Mouse (Mus musculus) intestine, postnatal 0 days (tissue): ENCODE results near the gene C1ql1. TPM values are rescaled to one million over a fixed set of nuclear protein-coding genes. Genes with fewer than 3 reads are reported as not detected.

Experiments used
- ATAC-seq: fragments of 200-750 bp; cut with Nextera tagmentation; 2 replicates; pipeline ENCODE4 v1.8.0; 2017; ENCODE audit warnings: mild to moderate bottlenecking, moderate TSS enrichment, moderate library complexity
- H3K27ac ChIP-seq: fragments of 300-500 bp; sonication (generic); 2 replicates; pipeline ENCODE4 v1.5.1; 2014; ENCODE audit warnings: mild to moderate bottlenecking, low read depth, low read length, moderate library complexity
- H3K27me3 ChIP-seq: fragments of 300-500 bp; sonication (generic); replicated peaks from 2 replicates; pipeline ENCODE4 v1.6.1; 2014; ENCODE audit warnings: low read length, mixed read lengths; ENCODE audit not compliant: control insufficient read depth, insufficient read depth
- H3K36me3 ChIP-seq: fragments of 300-500 bp; sonication (generic); 2 replicates; pipeline ENCODE4 v1.6.1; 2014; ENCODE audit warnings: mild to moderate bottlenecking, moderate library complexity; ENCODE audit not compliant: control insufficient read depth, insufficient read depth
- H3K4me1 ChIP-seq: fragments of 300-500 bp; sonication (generic); replicated peaks from 2 replicates; pipeline ENCODE4 v1.6.1; 2014; ENCODE audit warnings: antibody characterized with exemption, low read length, mixed read lengths; ENCODE audit not compliant: control insufficient read depth, insufficient read depth
- H3K4me2 ChIP-seq: fragments of 300-500 bp; sonication (generic); replicated peaks from 2 replicates; pipeline ENCODE4 v1.6.1; 2014; ENCODE audit warnings: low read depth, mild to moderate bottlenecking, moderate library complexity
- H3K4me3 ChIP-seq: fragments of 300-500 bp; sonication (generic); 2 replicates; pipeline ENCODE4 v1.5.1; 2014; ENCODE audit warnings: low read depth, low read length
- H3K9ac ChIP-seq: fragments of 300-500 bp; sonication (generic); 2 replicates; pipeline ENCODE4 v1.6.1; 2014; ENCODE audit warnings: mild to moderate bottlenecking, low read depth, low read length
- H3K9me3 ChIP-seq: fragments of 300-500 bp; sonication (generic); 2 replicates; pipeline ENCODE4 v1.6.1; 2016; ENCODE audit warnings: mixed run types; ENCODE audit not compliant: control insufficient read depth
- CTCF ChIP-seq: sonication (generic); IDR thresholded peaks from 2 replicates; pipeline ENCODE4 v1.5.1; 2016; ENCODE audit warnings: low read depth, mild to moderate bottlenecking, control low read depth, antibody characterized with exemption, moderate library complexity
- WGBS: fragments of 180-500 bp; shearing (Covaris S2); extraction: QIAGEN DNeasy Blood & Tissue Kit; methylation state at CpG from one replicate; pipeline ENCODE4 v1.1.7; 2014; 5-methylcytosine and 5-hydroxymethylcytosine counted together
- polyA plus RNA-seq: library from polyadenylated mRNA; unstranded; fragments of >200 nt; fragmentation: Nextera tagmentation; extraction: Ambion mirVana; gene quantifications from 2 replicates; pipeline ENCODE4 v1.2.1, GENCODE M21; 2015

The C1ql1 gene
- polyA plus RNA-seq, 1 experiment from 2014 or later, result 1.1 TPM

DNA sequence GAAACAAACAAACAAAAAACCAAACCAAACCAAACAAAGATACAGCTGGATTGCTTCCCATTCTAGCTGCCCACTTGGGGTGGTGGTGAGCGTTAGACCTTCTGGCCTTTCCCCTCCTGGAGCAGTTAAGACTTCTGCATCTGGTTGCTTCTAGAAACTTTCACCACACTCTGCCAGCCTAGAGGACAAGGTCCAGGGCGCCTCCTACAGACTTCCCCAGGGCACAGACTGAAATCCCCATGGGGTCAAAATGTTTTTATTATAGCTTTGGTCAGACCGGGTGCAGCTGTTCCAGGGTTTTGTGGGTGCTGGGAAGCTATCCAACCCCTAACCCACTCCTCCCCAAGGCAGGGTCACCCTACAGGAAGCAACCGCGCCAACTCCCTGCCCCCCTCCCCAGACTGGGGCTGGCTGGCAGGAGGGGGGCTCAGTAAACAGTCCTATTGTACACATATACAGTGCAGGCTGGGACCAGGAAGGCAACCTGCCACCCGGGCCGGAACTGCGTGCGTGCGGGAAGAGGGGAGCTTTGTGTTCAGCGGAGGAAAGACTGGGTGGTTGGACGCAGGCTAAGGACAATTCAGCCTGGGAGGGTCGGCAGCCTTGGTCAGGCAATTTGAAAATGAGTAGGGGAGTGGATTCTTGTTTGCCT lies 7.3 kb downstream of the C1ql1 start:
- peak; percentile 36 for TF ChIP-seq CTCF
- peaks cover 20% of the 10 kb centered on the region for H3K27me3 ChIP-seq
- no peaks in the 10 kb centered on the region for H3K36me3 ChIP-seq
- no peaks in the 10 kb centered on the region for H3K4me1 ChIP-seq
- 22% methylated on average over 13 of the region's 13 CpGs for WGBS
- no peak overlapping the region for H3K9ac ChIP-seq
- no peaks in the 10 kb centered on the region for H3K9me3 ChIP-seq
- no peak overlapping the region for H3K4me3 ChIP-seq
- 0 out of 2 replicates have a peak overlapping the region, but pooled peaks have one; percentile 9 for H3K4me2 ChIP-seq
- 0 out of 2 replicates have a peak, but pooled peaks have one; percentile 31 for ATAC-seq
- no peak overlapping the region for H3K27ac ChIP-seq

DNA sequence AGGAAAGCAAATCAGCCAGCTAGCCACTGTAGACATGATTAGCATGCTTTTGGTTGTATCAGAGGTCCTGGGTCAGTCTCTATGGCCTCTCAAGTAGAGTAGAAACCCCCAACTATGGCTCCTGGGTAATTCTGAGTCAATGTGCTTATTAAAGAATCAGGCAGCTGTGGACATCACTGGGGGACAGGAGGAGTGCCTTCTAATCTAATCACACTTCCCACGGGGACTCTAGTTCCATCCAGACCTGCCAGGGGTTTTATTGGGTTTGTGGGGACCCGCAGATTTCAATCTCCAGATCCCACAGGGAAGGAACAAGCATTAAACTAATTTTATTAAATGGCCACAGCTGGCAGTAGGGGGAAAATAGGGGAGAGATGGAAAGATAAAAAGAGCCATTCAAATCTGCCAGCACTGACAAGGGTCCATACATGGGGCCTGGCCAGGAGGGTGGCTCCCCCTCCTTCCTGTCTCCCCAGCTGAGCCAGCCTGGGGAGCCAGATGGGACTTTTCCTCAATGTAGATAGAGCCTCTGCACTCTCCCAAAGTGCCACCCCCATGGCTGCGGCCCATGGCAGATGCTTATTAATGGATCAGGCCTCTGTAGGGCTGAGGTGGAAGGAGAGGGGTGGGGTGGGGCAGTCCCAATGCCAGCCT lies 8.8 kb downstream of the C1ql1 start:
- no peak overlapping the region for H3K9ac ChIP-seq
- TF ChIP-seq CTCF, result no peak
- no peak for ATAC-seq
- H3K4me1 ChIP-seq, result no peaks in the 10 kb centered on the region
- H3K27me3 ChIP-seq, result peaks cover 7% of the 10 kb centered on the region
- no peak overlapping the region for H3K4me3 ChIP-seq
- 72% methylated on average over 3 of the region's 3 CpGs for WGBS
- H3K9me3 ChIP-seq, result no peaks in the 10 kb centered on the region
- H3K36me3 ChIP-seq, result no peaks in the 10 kb centered on the region
- no peak overlapping the region for H3K27ac ChIP-seq
- no peak overlapping the region for H3K4me2 ChIP-seq

DNA sequence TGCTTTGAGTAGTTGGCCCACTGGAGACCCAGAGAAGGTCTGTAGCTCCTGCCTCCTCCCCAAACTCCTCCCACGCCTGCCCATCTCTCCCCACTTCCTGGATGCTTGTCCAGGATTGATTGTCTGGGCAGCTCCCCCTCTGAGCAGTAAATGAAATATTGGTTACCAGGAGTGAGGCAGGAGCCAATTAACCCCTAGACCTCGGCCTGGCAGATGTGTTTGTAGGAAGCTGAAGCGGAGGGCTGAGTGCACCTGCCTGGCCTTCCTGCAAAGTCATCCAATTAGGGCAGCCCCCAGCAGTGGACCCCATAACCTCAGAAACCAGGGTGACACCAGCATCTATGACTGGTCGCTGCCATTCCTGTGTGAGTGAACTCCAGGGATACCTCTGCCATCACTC lies 10.2 kb downstream of the C1ql1 start:
- H3K27me3 ChIP-seq, result peaks cover 1% of the 10 kb centered on the region; the same call in 1 of the 2 replicates
- no peak overlapping the region for H3K4me3 ChIP-seq
- no peak overlapping the region for H3K9ac ChIP-seq
- H3K4me2 ChIP-seq, result no peak overlapping the region
- H3K36me3 ChIP-seq, result no peaks in the 10 kb centered on the region
- ATAC-seq, result no peak
- TF ChIP-seq CTCF, result no peak
- 42% methylated on average over 4 of the region's 4 CpGs for WGBS
- no peaks in the 10 kb centered on the region for H3K9me3 ChIP-seq
- no peaks in the 10 kb centered on the region for H3K4me1 ChIP-seq
- no peak overlapping the region for H3K27ac ChIP-seq

DNA sequence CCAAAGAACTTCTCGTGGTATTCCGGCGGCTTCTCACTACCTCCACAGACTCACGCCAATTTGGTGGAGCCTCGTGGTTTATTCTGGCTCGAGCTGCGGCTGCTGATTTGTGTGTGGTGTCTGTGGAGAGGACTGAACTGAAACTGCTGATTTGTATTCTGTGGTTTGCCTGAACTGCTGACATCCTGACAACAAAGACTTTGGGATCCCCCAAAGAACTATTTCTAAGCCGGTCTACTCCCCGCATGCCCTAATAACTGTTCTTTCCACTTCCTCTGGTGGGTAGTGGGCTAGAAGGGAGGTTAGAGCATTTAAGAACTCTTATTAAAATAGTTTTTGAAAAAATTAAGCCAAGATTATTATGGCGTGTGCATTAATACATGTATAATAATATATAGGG lies 15.8 kb downstream of the C1ql1 start:
- no peak overlapping the region for H3K4me2 ChIP-seq
- H3K27ac ChIP-seq, result no peak overlapping the region
- no peaks in the 10 kb centered on the region for H3K27me3 ChIP-seq
- no peak for TF ChIP-seq CTCF
- no peaks in the 10 kb centered on the region for H3K4me1 ChIP-seq
- no peak overlapping the region for H3K9ac ChIP-seq
- no peak for ATAC-seq
- no peak overlapping the region for H3K4me3 ChIP-seq
- WGBS, result 87% methylated on average over 10 of the region's 10 CpGs
- no peaks in the 10 kb centered on the region for H3K36me3 ChIP-seq
- H3K9me3 ChIP-seq, result no peaks in the 10 kb centered on the region

DNA sequence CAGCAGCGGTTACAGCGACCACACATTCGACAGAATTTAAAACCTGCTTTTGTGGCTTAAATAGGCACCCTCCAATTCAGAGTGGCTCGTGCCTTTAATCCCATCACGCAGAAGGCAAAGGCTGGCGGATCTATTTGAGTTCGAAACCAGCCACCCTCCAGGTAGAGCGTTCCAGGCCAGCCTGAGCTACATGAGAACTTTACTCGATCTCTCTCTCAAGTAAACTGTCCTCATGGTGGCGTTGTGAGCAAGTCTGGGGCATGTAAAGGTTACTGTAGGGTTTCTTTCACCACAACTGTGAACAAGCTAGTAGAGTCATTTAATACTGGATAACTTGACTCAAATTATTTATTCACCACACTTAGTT lies 21.2 kb downstream of the C1ql1 start:
- Histone ChIP-seq H3K36me3 (no peaks in the 10 kb centered on the region), H3K27ac (peak overlapping the region; percentile 65; the same call in 1 of the 2 replicates), H3K27me3 (no peaks in the 10 kb centered on the region), H3K9ac (peak overlapping the region; percentile 50; the same call in 1 of the 2 replicates), H3K4me3 (peak overlapping the region; percentile 79), H3K4me2 (peak overlapping the region; percentile 86), H3K4me1 (no peaks in the 10 kb centered on the region), H3K9me3 (no peaks in the 10 kb centered on the region)
- 2% methylated on average over 10 of the region's 10 CpGs for WGBS
- ATAC-seq, result peak; percentile 59
- TF ChIP-seq CTCF, result peak; percentile 63

DNA sequence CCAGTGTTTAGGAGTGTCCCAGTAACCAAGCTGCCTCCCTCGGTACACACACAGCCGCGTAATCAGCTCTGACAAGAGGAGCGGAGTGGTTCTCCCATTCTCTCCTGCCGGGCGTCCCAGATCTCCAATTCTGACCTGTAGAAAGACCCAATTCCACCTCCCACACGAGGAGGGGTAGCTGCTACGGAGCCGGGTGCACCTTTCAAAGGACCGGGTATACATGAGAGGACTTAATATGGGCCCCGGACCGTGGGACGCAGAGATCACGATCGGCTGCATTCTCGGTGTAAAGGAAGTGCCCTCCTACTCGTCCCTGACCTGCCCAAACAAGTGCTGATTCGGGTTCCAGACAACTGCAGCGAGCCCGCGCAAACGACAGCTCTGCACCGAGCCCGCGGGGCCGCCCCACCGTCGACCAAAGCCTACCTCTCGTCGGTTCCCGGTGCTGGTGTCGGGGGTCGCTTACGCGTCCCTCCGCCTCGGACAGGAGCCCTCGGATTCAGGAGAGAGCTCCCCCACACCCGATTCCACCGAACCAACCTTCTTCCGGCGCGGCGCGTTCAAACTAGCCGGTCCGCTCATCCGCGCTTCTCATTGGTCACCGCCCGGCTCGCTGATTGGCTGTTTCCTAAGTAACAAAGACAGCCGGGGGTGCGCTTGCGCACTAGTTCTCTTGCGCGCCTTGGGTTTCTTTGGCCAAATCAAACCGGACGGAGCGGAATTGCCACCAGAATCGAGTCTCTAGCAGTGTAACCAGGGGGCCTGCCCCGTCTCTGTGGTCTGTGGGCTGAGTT lies 21.7 kb downstream of the C1ql1 start, which contains the start of gene Kif18b:
Gene Kif18b, minus strand, starts transcription at position 568 of the 794 bp plus-strand sequence.
- Histone ChIP-seq H3K27ac (peak within 1 kb of the TSS; percentile 65; the same call in 1 of the 2 replicates), H3K36me3 (no peaks in the 10 kb centered on the region), H3K4me1 (no peaks in the 10 kb centered on the region), H3K27me3 (no peaks in the 10 kb centered on the region), H3K9ac (peak within 1 kb of the TSS; percentile 50), H3K9me3 (no peaks in the 10 kb centered on the region), H3K4me3 (peak within 1 kb of the TSS; percentile 79), H3K4me2 (peak within 1 kb of the TSS; percentile 86)
- WGBS, result under 1% methylated on average over 62 of the region's 62 CpGs
- peak; percentile 89 for ATAC-seq
- TF ChIP-seq CTCF, result no peak
